Mouse (Mus musculus) bone marrow, adult 2 months (tissue): ENCODE results near the gene Map3k6.

Experiments used
- CTCF ChIP-seq: fragments of 200-500 bp; IDR thresholded peaks from 2 replicates; pipeline ENCODE4 v1.5.1; 2011; ENCODE audit warnings: low read length, control low read depth; ENCODE audit not compliant: control insufficient read depth, insufficient read depth
- POLR2A ChIP-seq: fragments of 200-500 bp; IDR thresholded peaks from 2 replicates; pipeline ENCODE4 v1.6.1; 2011; ENCODE audit warnings: low read depth, mild to moderate bottlenecking, control low read depth, low read length, borderline replicate concordance; ENCODE audit not compliant: control insufficient read depth

GRCm38 (mm10) chr4:133210023-133210787 is 30.4 kb upstream of the Map3k6 start:
- no peak for TF ChIP-seq POLR2A
- TF ChIP-seq CTCF = no peak
